Mouse (Mus musculus): ENCODE measurements around the gene Rreb1. TPM values are rescaled to one million over a fixed set of nuclear protein-coding genes. Genes with fewer than 3 reads are reported as not detected.
A peak's percentile ranks its signal among the peaks of the same experiment; 100 is the strongest.

Rreb1 gene
- polyA plus RNA-seq, 1 experiment from 2014 or later = 6.1 TPM

- no peak for DNase-seq (ENCODE audit: low spot score)
- Histone ChIP-seq H3K9ac (replicated peaks; ENCODE audit: low read length) (no peak overlapping the region), H3K4me2 (ENCODE audit: low read depth, low read length) (no peak overlapping the region), H3K36me3 (replicated peaks; ENCODE audit: control insufficient read depth, insufficient read depth, low read depth, low read length) (peaks cover 11% of the 10 kb centered on the region), H3K27me3 (ENCODE audit: control insufficient read depth, insufficient read depth, low read length) (no peaks in the 10 kb centered on the region), H3K27ac (replicated peaks; ENCODE audit: low read depth, low read length) (no peak overlapping the region), H3K9me3 (replicated peaks; ENCODE audit: control insufficient read depth, low read length) (no peaks in the 10 kb centered on the region), H3K4me1 (ENCODE audit: control insufficient read depth, insufficient read depth, low read length) (no peaks in the 10 kb centered on the region), H3K4me3 (ENCODE audit: low read depth, low read length) (no peak overlapping the region)
- ATAC-seq (replicated peaks; ENCODE audit: insufficient number of reproducible peaks, low FRiP score, low TSS enrichment, low read depth) = no peak
- 93% methylated on average over 12 of the region's 12 CpGs for WGBS
These were observed 201.3 kb downstream of the Rreb1 start for GRCm38 (mm10) chr13:37979506-37979905.

- no peak overlapping the region for H3K4me2 ChIP-seq (ENCODE audit: low read depth, low read length)
- H3K27ac ChIP-seq (replicated peaks; ENCODE audit: low read depth, low read length) = no peak overlapping the region
- 94% methylated on average over 10 of the region's 10 CpGs for WGBS
- H3K4me3 ChIP-seq (ENCODE audit: low read depth, low read length) = no peak overlapping the region
- peaks cover 11% of the 10 kb centered on the region for H3K36me3 ChIP-seq (replicated peaks; ENCODE audit: control insufficient read depth, insufficient read depth, low read depth, low read length)
- no peaks in the 10 kb centered on the region for H3K27me3 ChIP-seq (ENCODE audit: control insufficient read depth, insufficient read depth, low read length)
- no peaks in the 10 kb centered on the region for H3K4me1 ChIP-seq (ENCODE audit: control insufficient read depth, insufficient read depth, low read length)
- no peak for DNase-seq (ENCODE audit: low spot score)
- no peaks in the 10 kb centered on the region for H3K9me3 ChIP-seq (replicated peaks; ENCODE audit: control insufficient read depth, low read length)
- ATAC-seq (replicated peaks; ENCODE audit: insufficient number of reproducible peaks, low FRiP score, low TSS enrichment, low read depth) = no peak
- no peak overlapping the region for H3K9ac ChIP-seq (replicated peaks; ENCODE audit: low read length)
These were observed 202.1 kb downstream of the Rreb1 start for GRCm38 (mm10) chr13:37980346-37980745.

GRCm38 (mm10) chr13:37981063-37981462, 202.9 kb downstream of the Rreb1 start:
- Histone ChIP-seq H3K36me3 (replicated peaks; ENCODE audit: control insufficient read depth, insufficient read depth, low read depth, low read length) (peaks cover 11% of the 10 kb centered on the region), H3K9ac (replicated peaks; ENCODE audit: low read length) (no peak overlapping the region), H3K27ac (replicated peaks; ENCODE audit: low read depth, low read length) (no peak overlapping the region), H3K4me3 (ENCODE audit: low read depth, low read length) (no peak overlapping the region), H3K9me3 (replicated peaks; ENCODE audit: control insufficient read depth, low read length) (no peaks in the 10 kb centered on the region), H3K4me2 (ENCODE audit: low read depth, low read length) (no peak overlapping the region), H3K27me3 (ENCODE audit: control insufficient read depth, insufficient read depth, low read length) (no peaks in the 10 kb centered on the region), H3K4me1 (ENCODE audit: control insufficient read depth, insufficient read depth, low read length) (no peaks in the 10 kb centered on the region)
- DNase-seq (ENCODE audit: low spot score) = no peak
- WGBS = 94% methylated on average over 5 of the region's 5 CpGs
- no peak for ATAC-seq (replicated peaks; ENCODE audit: insufficient number of reproducible peaks, low FRiP score, low TSS enrichment, low read depth)

GRCm38 (mm10) chr13:37986166-37986565, 208.0 kb downstream of the Rreb1 start:
- H3K4me3 ChIP-seq (ENCODE audit: low read depth, low read length) = no peak overlapping the region
- H3K4me2 ChIP-seq (ENCODE audit: low read depth, low read length) = no peak overlapping the region
- H3K27ac ChIP-seq (replicated peaks; ENCODE audit: low read depth, low read length) = no peak overlapping the region
- no peak for ATAC-seq (replicated peaks; ENCODE audit: insufficient number of reproducible peaks, low FRiP score, low TSS enrichment, low read depth)
- no peaks in the 10 kb centered on the region for H3K4me1 ChIP-seq (ENCODE audit: control insufficient read depth, insufficient read depth, low read length)
- H3K27me3 ChIP-seq (ENCODE audit: control insufficient read depth, insufficient read depth, low read length) = no peaks in the 10 kb centered on the region
- 81% methylated on average over 10 of the region's 10 CpGs for WGBS
- no peaks in the 10 kb centered on the region for H3K9me3 ChIP-seq (replicated peaks; ENCODE audit: control insufficient read depth, low read length)
- H3K36me3 ChIP-seq (replicated peaks; ENCODE audit: control insufficient read depth, insufficient read depth, low read depth, low read length) = peaks cover 23% of the 10 kb centered on the region
- H3K9ac ChIP-seq (replicated peaks; ENCODE audit: low read length) = no peak overlapping the region
- no peak for DNase-seq (ENCODE audit: low spot score)

DNA sequence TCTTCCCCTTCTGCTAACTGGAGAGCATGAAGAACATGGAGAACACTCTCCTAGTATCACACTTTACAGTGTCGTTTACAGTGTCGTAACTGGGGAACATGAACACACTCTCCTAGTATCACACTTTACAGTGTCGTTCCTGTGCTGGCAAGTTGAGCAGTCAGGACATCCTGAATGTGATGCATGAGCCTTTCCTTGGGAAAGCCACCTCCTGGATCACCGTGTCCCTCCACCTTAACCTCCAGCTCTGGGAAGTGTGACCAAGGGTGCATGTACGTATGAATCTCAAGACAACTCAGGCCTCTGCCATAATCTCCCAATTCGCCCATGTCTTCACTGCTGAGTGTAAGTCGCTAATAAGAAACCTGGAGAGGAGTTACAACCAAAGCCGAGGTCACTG, 211.5 kb downstream of the Rreb1 start:
- H3K9me3 ChIP-seq (replicated peaks; ENCODE audit: control insufficient read depth, low read length) = no peaks in the 10 kb centered on the region
- H3K27ac ChIP-seq (replicated peaks; ENCODE audit: low read depth, low read length) = no peak overlapping the region
- H3K36me3 ChIP-seq (replicated peaks; ENCODE audit: control insufficient read depth, insufficient read depth, low read depth, low read length) = peaks cover 17% of the 10 kb centered on the region
- no peak overlapping the region for H3K4me3 ChIP-seq (ENCODE audit: low read depth, low read length)
- DNase-seq (ENCODE audit: low spot score) = no peak
- WGBS = 92% methylated on average over 8 of the region's 8 CpGs
- H3K9ac ChIP-seq (replicated peaks; ENCODE audit: low read length) = no peak overlapping the region
- no peaks in the 10 kb centered on the region for H3K27me3 ChIP-seq (ENCODE audit: control insufficient read depth, insufficient read depth, low read length)
- no peaks in the 10 kb centered on the region for H3K4me1 ChIP-seq (ENCODE audit: control insufficient read depth, insufficient read depth, low read length)
- no peak overlapping the region for H3K4me2 ChIP-seq (ENCODE audit: low read depth, low read length)
- ATAC-seq (replicated peaks; ENCODE audit: insufficient number of reproducible peaks, low FRiP score, low TSS enrichment, low read depth) = no peak

GRCm38 (mm10) chr13:37992638-37993371, 214.6 kb downstream of the Rreb1 start:
- H3K9me3 ChIP-seq (replicated peaks; ENCODE audit: control insufficient read depth, low read length) = no peaks in the 10 kb centered on the region
- DNase-seq (ENCODE audit: low spot score) (peak; percentile 23), ATAC-seq (replicated peaks; ENCODE audit: insufficient number of reproducible peaks, low FRiP score, low TSS enrichment, low read depth) (no peak)
- H3K4me3 ChIP-seq (ENCODE audit: low read depth, low read length) = peak overlapping the region; percentile 96
- H3K27me3 ChIP-seq (ENCODE audit: control insufficient read depth, insufficient read depth, low read length) = no peaks in the 10 kb centered on the region
- no peak overlapping the region for H3K27ac ChIP-seq (replicated peaks; ENCODE audit: low read depth, low read length)
- H3K36me3 ChIP-seq (replicated peaks; ENCODE audit: control insufficient read depth, insufficient read depth, low read depth, low read length) = peaks cover 6% of the 10 kb centered on the region
- H3K9ac ChIP-seq (replicated peaks; ENCODE audit: low read length) = peak overlapping the region; percentile 96
- 13% methylated on average over 10 of the region's 10 CpGs for WGBS
- no peaks in the 10 kb centered on the region for H3K4me1 ChIP-seq (ENCODE audit: control insufficient read depth, insufficient read depth, low read length)
- peak overlapping the region; percentile 64 for H3K4me2 ChIP-seq (ENCODE audit: low read depth, low read length)

DNA sequence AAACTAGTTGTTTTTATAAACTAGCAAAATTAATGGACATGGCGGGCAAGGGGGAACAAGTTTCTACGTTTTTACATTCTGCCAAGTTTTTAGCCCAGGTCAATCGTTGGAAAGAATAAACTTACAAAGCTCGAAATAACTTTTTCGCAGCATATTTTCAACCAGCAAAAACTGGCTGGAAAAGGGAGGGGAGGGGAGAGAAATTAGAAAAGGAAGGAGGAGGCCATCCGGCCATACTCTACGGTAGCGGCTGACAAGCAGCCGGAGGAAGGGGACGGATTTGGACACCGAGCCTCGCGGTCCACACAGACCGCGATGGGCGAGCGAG, 215.1 kb downstream of the Rreb1 start:
- peak; percentile 26; the same call in 1 of the 2 replicates for ATAC-seq (replicated peaks; ENCODE audit: insufficient number of reproducible peaks, low FRiP score, low TSS enrichment, low read depth)
- H3K27ac ChIP-seq (replicated peaks; ENCODE audit: low read depth, low read length) = peak overlapping the region; percentile 88
- DNase-seq (ENCODE audit: low spot score) = peak; percentile 37
- peaks cover 6% of the 10 kb centered on the region for H3K36me3 ChIP-seq (replicated peaks; ENCODE audit: control insufficient read depth, insufficient read depth, low read depth, low read length)
- under 1% methylated on average over 17 of the region's 17 CpGs for WGBS
- H3K4me1 ChIP-seq (ENCODE audit: control insufficient read depth, insufficient read depth, low read length) = no peaks in the 10 kb centered on the region
- no peaks in the 10 kb centered on the region for H3K9me3 ChIP-seq (replicated peaks; ENCODE audit: control insufficient read depth, low read length)
- H3K4me3 ChIP-seq (ENCODE audit: low read depth, low read length) = peak overlapping the region; percentile 96
- H3K4me2 ChIP-seq (ENCODE audit: low read depth, low read length) = peak overlapping the region; percentile 64
- peak overlapping the region; percentile 96 for H3K9ac ChIP-seq (replicated peaks; ENCODE audit: low read length)
- no peaks in the 10 kb centered on the region for H3K27me3 ChIP-seq (ENCODE audit: control insufficient read depth, insufficient read depth, low read length)

DNA sequence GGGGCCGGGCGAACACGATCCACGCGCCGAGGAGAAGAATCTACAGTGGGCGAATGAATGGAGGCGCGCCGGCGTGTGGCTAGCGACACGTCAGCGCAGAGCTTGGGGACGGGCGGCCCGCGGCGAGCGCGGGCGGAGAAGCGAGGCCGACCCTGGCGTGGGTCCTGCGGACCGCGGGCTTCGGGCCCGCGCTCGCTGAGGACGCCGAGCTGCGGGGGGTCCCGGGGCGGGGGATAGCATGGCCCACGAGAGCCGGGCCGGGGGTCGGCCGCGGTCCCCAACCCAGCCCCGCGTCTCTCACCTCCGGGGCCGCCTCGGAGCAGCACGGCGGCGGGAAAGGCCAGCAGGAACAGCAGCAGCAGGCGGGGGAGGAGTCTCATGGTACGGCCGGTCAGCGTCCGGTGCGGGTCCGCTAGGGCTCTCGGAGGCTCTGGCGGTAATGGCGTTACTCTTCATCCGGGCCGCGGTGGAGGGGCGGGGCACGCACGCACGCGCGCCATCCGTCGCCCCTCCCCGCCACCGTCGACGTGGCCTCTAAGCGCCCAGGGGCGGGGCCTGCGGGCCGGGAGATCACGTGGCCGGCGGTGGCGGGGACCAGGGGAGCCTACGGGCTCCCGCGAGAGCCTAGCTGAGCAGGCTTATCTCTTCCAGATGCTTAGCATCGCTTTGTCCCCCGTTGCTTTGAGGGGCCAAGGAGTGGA, 215.7 kb downstream of the Rreb1 start, which contains the start of gene Ssr1:
Gene Ssr1 (minus strand): TSS at position 514 of the 701 bp plus-strand sequence.
- H3K4me3 ChIP-seq (ENCODE audit: low read depth, low read length) = peak within 1 kb of the TSS; percentile 96
- under 1% methylated on average over 79 of the region's 89 CpGs for WGBS
- DNase-seq (ENCODE audit: low spot score) (peak; percentile 98), ATAC-seq (replicated peaks; ENCODE audit: insufficient number of reproducible peaks, low FRiP score, low TSS enrichment, low read depth) (peak; percentile 93)
- H3K4me1 ChIP-seq (ENCODE audit: control insufficient read depth, insufficient read depth, low read length) = no peaks in the 10 kb centered on the region
- H3K27ac ChIP-seq (replicated peaks; ENCODE audit: low read depth, low read length) = peak within 1 kb of the TSS; percentile 88
- H3K27me3 ChIP-seq (ENCODE audit: control insufficient read depth, insufficient read depth, low read length) = no peaks in the 10 kb centered on the region
- H3K36me3 ChIP-seq (replicated peaks; ENCODE audit: control insufficient read depth, insufficient read depth, low read depth, low read length) = peaks cover 6% of the 10 kb centered on the region
- peak within 1 kb of the TSS; percentile 64 for H3K4me2 ChIP-seq (ENCODE audit: low read depth, low read length)
- peak within 1 kb of the TSS; percentile 96 for H3K9ac ChIP-seq (replicated peaks; ENCODE audit: low read length)
- H3K9me3 ChIP-seq (replicated peaks; ENCODE audit: control insufficient read depth, low read length) = no peaks in the 10 kb centered on the region
